Mouse (Mus musculus): Measurements from ENCODE around the gene Gm15080. TPM values are rescaled to one million over a fixed set of nuclear protein-coding genes. Genes with fewer than 3 reads are reported as not detected.
"Not testable (repeated sequence)": the region's sequence is repeated elsewhere in the genome, so short reads cannot be mapped to it uniquely, and the experiment has no call there.

Gm15080 gene
- not detected in 2 replicates for total RNA-seq (2014; rRNA removed)
- not detected in 2 replicates for polyA plus RNA-seq (2015; fragmentation: Nextera tagmentation; extraction: Ambion mirVana)

- H3K9ac ChIP-seq (replicated peaks; ENCODE audit: low read length); H3K4me3 ChIP-seq (ENCODE audit: low read length); DNase-seq (ENCODE audit: low spot score); H3K27ac ChIP-seq; H3K36me3 ChIP-seq (ENCODE audit: insufficient read depth, low read length); H3K4me1 ChIP-seq (ENCODE audit: insufficient read depth, low read length); H3K27me3 ChIP-seq (ENCODE audit: insufficient read depth, low read length); H3K4me2 ChIP-seq (ENCODE audit: low read depth, low read length); ATAC-seq; H3K9me3 ChIP-seq (ENCODE audit: low read length): not testable (repeated sequence)
- 100% methylated on average over 1 of the region's 5 CpGs for WGBS
Observed at GRCm38 (mm10) chrX:147992693-147993092, at the start of gene Gm15080. Gm15080 (plus strand) TSS chrX:147992993.

Other genes with a start within 250 kb of the Gm15080 start
- not detected in 2 replicates for gene Gm15128, start 227.0 kb upstream of the Gm15080 start, total RNA-seq (2014; rRNA removed)
- gene Gm15128, start 227.0 kb upstream of the Gm15080 start, polyA plus RNA-seq (2015; fragmentation: Nextera tagmentation; extraction: Ambion mirVana) = not detected in 2 replicates
- not detected in 2 replicates for gene Gm15107, start 187.7 kb downstream of the Gm15080 start, total RNA-seq (2014; rRNA removed)
- gene Gm15107, start 187.7 kb downstream of the Gm15080 start, polyA plus RNA-seq (2015; fragmentation: Nextera tagmentation; extraction: Ambion mirVana) = not detected in 2 replicates